Mouse (Mus musculus): ENCODE data around the gene Cep164. TPM values are rescaled to one million over a fixed set of nuclear protein-coding genes. Genes with fewer than 3 reads are reported as not detected.

Gene Cep164
- polyA plus RNA-seq, 1 experiment from 2014 or later = 27.5 TPM

DNA sequence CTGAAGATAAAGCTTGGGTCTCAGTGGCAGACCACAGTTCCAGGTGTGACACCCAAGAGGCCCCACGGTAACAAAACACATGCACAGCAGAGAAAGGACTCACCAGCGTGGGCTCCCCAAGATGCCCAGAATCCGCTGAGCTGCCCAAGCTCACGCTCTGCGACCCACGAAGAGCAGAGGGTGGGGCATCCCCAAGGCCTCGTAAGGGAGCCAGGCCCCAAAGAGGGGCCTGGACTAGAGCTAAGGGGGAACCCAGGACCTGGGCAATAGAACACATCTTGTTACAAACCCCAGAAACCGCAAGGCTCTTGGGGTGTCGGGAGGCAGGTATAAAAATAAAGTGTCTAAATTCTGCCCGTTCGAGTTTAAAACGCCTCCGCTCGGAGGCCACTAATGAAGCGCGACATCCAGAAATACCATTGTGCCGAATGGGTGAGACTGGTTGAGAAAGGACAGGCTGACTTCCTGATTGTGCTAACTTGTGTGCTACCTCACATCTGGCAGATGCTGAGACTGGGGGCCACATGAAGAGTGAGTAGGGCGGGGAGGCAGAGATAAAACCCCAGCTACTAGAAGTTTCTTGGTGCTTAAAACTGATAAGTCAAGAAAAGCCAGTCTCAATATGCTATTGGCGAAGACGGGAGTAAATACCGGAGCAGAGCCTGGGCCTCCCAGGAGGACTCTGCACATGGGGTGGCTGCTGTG is 25.3 kb downstream of the Cep164 start:
- Histone ChIP-seq H3K4me3 (ENCODE audit: low read depth, low read length) (no peak overlapping the region), H3K36me3 (ENCODE audit: control insufficient read depth, insufficient read depth, low read length) (peaks cover 29% of the 10 kb centered on the region), H3K9me3 (ENCODE audit: control insufficient read depth, low read length) (no peaks in the 10 kb centered on the region), H3K4me1 (replicated peaks; ENCODE audit: control insufficient read depth, insufficient read depth, low read length) (0 out of 2 replicates have a peak, but pooled peaks cover 4% of the 10 kb centered on the region), H3K4me2 (ENCODE audit: low read length) (no peak overlapping the region), H3K9ac (ENCODE audit: low read length) (no peak overlapping the region), H3K27ac (ENCODE audit: low read depth) (no peak overlapping the region), H3K27me3 (replicated peaks; ENCODE audit: control insufficient read depth, insufficient read depth, low read length) (no peaks in the 10 kb centered on the region)
- ATAC-seq (replicated peaks; ENCODE audit: low FRiP score, low TSS enrichment, low read depth) = no peak
- WGBS = 91% methylated on average over 21 of the region's 21 CpGs
- DNase-seq (ENCODE audit: low spot score) = no peak

DNA sequence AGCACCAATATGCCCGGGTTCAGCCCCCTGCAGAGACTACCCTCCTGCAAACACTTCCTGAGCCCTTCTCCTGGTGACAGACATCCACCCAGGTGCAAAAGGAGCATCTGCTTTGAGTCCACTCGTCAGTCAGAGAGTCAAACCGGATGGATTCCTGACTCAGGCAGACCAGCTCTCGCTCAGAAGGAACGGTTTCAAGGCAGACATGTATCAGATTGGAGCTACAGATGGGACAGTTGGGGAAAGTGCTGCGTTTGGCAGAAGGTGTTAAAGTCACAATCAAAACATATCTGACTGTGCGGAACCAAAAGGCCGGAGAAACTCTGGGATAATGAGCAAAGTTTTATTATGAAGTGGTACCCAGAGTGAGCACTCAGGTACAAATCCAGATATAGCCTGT is 29.1 kb downstream of the Cep164 start:
- Histone ChIP-seq H3K9ac (ENCODE audit: low read length) (no peak overlapping the region), H3K4me1 (replicated peaks; ENCODE audit: control insufficient read depth, insufficient read depth, low read length) (0 out of 2 replicates have a peak, but pooled peaks cover 4% of the 10 kb centered on the region), H3K4me2 (ENCODE audit: low read length) (no peak overlapping the region), H3K4me3 (ENCODE audit: low read depth, low read length) (no peak overlapping the region), H3K36me3 (ENCODE audit: control insufficient read depth, insufficient read depth, low read length) (peaks cover 7% of the 10 kb centered on the region; the same call in 1 of the 2 replicates), H3K9me3 (ENCODE audit: control insufficient read depth, low read length) (no peaks in the 10 kb centered on the region), H3K27ac (ENCODE audit: low read depth) (no peak overlapping the region), H3K27me3 (replicated peaks; ENCODE audit: control insufficient read depth, insufficient read depth, low read length) (no peaks in the 10 kb centered on the region)
- 76% methylated on average over 8 of the region's 8 CpGs for WGBS
- ATAC-seq (replicated peaks; ENCODE audit: low FRiP score, low TSS enrichment, low read depth) (no peak), DNase-seq (ENCODE audit: low spot score) (no peak)

GRCm38 (mm10) chr9:45798467-45799164 is 29.9 kb downstream of the Cep164 start:
- ATAC-seq (replicated peaks; ENCODE audit: low FRiP score, low TSS enrichment, low read depth) (0 out of 2 replicates have a peak, but pooled peaks have one; percentile 40), DNase-seq (ENCODE audit: low spot score) (peak; percentile 66)
- no peak overlapping the region for H3K4me3 ChIP-seq (ENCODE audit: low read depth, low read length)
- 21% methylated on average over 13 of the region's 13 CpGs for WGBS
- no peak overlapping the region; the same call in 1 of the 2 replicates for H3K4me2 ChIP-seq (ENCODE audit: low read length)
- 0 out of 2 replicates have a peak, but pooled peaks cover 4% of the 10 kb centered on the region for H3K4me1 ChIP-seq (replicated peaks; ENCODE audit: control insufficient read depth, insufficient read depth, low read length)
- no peaks in the 10 kb centered on the region for H3K27me3 ChIP-seq (replicated peaks; ENCODE audit: control insufficient read depth, insufficient read depth, low read length)
- H3K9me3 ChIP-seq (ENCODE audit: control insufficient read depth, low read length) = no peaks in the 10 kb centered on the region
- no peak overlapping the region for H3K9ac ChIP-seq (ENCODE audit: low read length)
- no peak overlapping the region for H3K27ac ChIP-seq (ENCODE audit: low read depth)
- peaks cover 12% of the 10 kb centered on the region; the same call in 1 of the 2 replicates for H3K36me3 ChIP-seq (ENCODE audit: control insufficient read depth, insufficient read depth, low read length)

- H3K4me3 ChIP-seq (ENCODE audit: low read depth, low read length) = no peak overlapping the region
- no peak overlapping the region for H3K9ac ChIP-seq (ENCODE audit: low read length)
- no peaks in the 10 kb centered on the region for H3K9me3 ChIP-seq (ENCODE audit: control insufficient read depth, low read length)
- WGBS = 85% methylated on average over 3 of the region's 3 CpGs
- 0 out of 2 replicates have a peak, but pooled peaks cover 4% of the 10 kb centered on the region for H3K4me1 ChIP-seq (replicated peaks; ENCODE audit: control insufficient read depth, insufficient read depth, low read length)
- H3K27me3 ChIP-seq (replicated peaks; ENCODE audit: control insufficient read depth, insufficient read depth, low read length) = no peaks in the 10 kb centered on the region
- no peak overlapping the region for H3K4me2 ChIP-seq (ENCODE audit: low read length)
- peaks cover 20% of the 10 kb centered on the region for H3K36me3 ChIP-seq (ENCODE audit: control insufficient read depth, insufficient read depth, low read length)
- ATAC-seq (replicated peaks; ENCODE audit: low FRiP score, low TSS enrichment, low read depth) (no peak), DNase-seq (ENCODE audit: low spot score) (no peak)
- H3K27ac ChIP-seq (ENCODE audit: low read depth) = no peak overlapping the region
Measured at GRCm38 (mm10) chr9:45797271-45797670, 31.2 kb downstream of the Cep164 start.

DNA sequence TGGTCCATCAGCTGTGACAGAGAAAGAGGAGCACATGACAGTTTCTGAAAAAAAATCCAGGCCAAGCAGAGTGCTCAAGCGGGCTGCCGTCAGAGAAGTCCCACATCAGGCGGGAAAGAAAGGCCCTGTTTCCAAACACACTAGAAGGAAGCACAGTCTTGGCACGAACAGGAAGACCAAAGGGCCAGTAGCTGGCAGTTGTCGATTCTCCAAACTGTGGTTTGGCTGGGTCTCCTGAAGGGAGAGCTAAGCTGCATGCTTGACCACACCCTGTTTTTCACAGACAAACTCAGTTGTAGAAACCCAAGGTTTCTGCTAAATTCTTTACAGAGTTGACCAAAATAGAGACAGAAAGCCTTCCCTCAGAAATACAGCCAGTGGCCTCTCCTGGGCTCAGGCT is 32.8 kb downstream of the Cep164 start:
- Histone ChIP-seq H3K4me2 (ENCODE audit: low read length) (no peak overlapping the region), H3K4me1 (replicated peaks; ENCODE audit: control insufficient read depth, insufficient read depth, low read length) (0 out of 2 replicates have a peak, but pooled peaks cover 4% of the 10 kb centered on the region), H3K9ac (ENCODE audit: low read length) (no peak overlapping the region), H3K9me3 (ENCODE audit: control insufficient read depth, low read length) (no peaks in the 10 kb centered on the region), H3K27me3 (replicated peaks; ENCODE audit: control insufficient read depth, insufficient read depth, low read length) (no peaks in the 10 kb centered on the region), H3K27ac (ENCODE audit: low read depth) (no peak overlapping the region), H3K4me3 (ENCODE audit: low read depth, low read length) (no peak overlapping the region), H3K36me3 (ENCODE audit: control insufficient read depth, insufficient read depth, low read length) (peaks cover 18% of the 10 kb centered on the region)
- no peak for DNase-seq (ENCODE audit: low spot score)
- ATAC-seq (replicated peaks; ENCODE audit: low FRiP score, low TSS enrichment, low read depth) = no peak
- 83% methylated on average over 5 of the region's 5 CpGs for WGBS

DNA sequence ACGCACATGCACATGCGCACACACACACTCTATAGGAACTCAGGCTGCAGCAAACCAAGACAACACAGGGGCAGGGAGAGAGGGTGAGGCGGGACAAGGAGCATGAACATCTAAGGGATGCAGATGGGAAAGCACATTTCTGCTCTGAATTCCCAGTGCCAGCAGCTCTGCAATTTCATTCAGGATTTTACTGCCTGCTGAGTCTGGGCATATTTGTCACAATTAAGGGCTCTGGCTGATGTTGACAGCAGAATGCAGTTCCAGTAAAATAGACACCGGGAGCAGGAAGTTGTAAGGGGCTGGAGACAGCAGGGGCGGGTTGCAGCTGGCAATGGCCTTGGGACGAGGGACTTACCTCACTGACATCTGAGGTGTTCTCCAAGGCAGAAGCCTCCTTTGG is 34.8 kb downstream of the Cep164 start:
- WGBS = 84% methylated on average over 6 of the region's 6 CpGs
- ATAC-seq (replicated peaks; ENCODE audit: low FRiP score, low TSS enrichment, low read depth) (no peak), DNase-seq (ENCODE audit: low spot score) (no peak)
- Histone ChIP-seq H3K36me3 (ENCODE audit: control insufficient read depth, insufficient read depth, low read length) (peaks cover 18% of the 10 kb centered on the region), H3K4me2 (ENCODE audit: low read length) (no peak overlapping the region), H3K4me3 (ENCODE audit: low read depth, low read length) (no peak overlapping the region), H3K4me1 (replicated peaks; ENCODE audit: control insufficient read depth, insufficient read depth, low read length) (0 out of 2 replicates have a peak, but pooled peaks cover under 1% of the 10 kb centered on the region), H3K9ac (ENCODE audit: low read length) (no peak overlapping the region), H3K27ac (ENCODE audit: low read depth) (no peak overlapping the region), H3K9me3 (ENCODE audit: control insufficient read depth, low read length) (no peaks in the 10 kb centered on the region), H3K27me3 (replicated peaks; ENCODE audit: control insufficient read depth, insufficient read depth, low read length) (no peaks in the 10 kb centered on the region)

GRCm38 (mm10) chr9:45792235-45792634 is 36.3 kb downstream of the Cep164 start:
- no peaks in the 10 kb centered on the region for H3K27me3 ChIP-seq (replicated peaks; ENCODE audit: control insufficient read depth, insufficient read depth, low read length)
- H3K27ac ChIP-seq (ENCODE audit: low read depth) = no peak overlapping the region
- DNase-seq (ENCODE audit: low spot score) = no peak
- H3K4me1 ChIP-seq (replicated peaks; ENCODE audit: control insufficient read depth, insufficient read depth, low read length) = 0 out of 2 replicates have a peak, but pooled peaks cover 6% of the 10 kb centered on the region
- ATAC-seq (replicated peaks; ENCODE audit: low FRiP score, low TSS enrichment, low read depth) = no peak
- no peak overlapping the region for H3K4me3 ChIP-seq (ENCODE audit: low read depth, low read length)
- peaks cover 18% of the 10 kb centered on the region for H3K36me3 ChIP-seq (ENCODE audit: control insufficient read depth, insufficient read depth, low read length)
- no peak overlapping the region for H3K4me2 ChIP-seq (ENCODE audit: low read length)
- H3K9me3 ChIP-seq (ENCODE audit: control insufficient read depth, low read length) = no peaks in the 10 kb centered on the region
- no peak overlapping the region for H3K9ac ChIP-seq (ENCODE audit: low read length)
- 96% methylated on average over 1 of the region's 1 CpGs for WGBS

DNA sequence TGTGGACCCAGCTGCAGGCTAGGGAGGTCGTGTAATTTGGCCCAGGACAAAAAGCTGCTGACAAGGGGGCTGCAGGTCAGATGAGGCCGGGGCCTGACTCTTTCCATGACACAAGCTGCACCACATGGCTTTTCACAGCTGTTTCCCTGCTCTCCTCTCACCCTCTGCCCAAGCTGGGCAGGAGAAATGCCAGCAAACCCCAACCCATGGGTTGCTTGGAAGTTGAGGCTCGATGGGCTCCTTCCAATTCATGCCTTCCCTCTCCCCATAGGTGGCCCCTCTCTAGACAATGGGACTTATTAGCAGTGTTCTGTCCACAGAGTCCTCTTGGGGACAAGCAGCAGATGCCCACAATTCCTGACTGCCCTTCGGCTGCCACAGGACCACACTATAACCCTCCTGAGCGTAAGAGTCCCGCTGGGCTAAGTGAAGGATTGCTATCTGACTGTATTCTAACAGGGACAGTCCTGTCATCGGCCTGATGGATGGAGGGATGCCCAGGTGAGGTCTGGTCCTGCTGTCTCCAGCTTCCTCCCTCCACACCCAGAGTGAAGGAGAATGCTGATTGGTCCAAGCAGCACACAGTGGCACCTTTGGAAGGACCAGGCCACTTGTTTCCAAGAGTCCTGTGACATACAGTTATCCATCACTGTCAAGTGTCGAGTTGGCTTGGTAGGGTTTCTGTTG is 36.9 kb downstream of the Cep164 start:
- Histone ChIP-seq H3K36me3 (ENCODE audit: control insufficient read depth, insufficient read depth, low read length) (peaks cover 18% of the 10 kb centered on the region), H3K27me3 (replicated peaks; ENCODE audit: control insufficient read depth, insufficient read depth, low read length) (no peaks in the 10 kb centered on the region)

More for the DNA sequence above, 36.9 kb downstream of the Cep164 start:
- 0 out of 2 replicates have a peak, but pooled peaks cover 8% of the 10 kb centered on the region for H3K4me1 ChIP-seq (replicated peaks; ENCODE audit: control insufficient read depth, insufficient read depth, low read length)
- ATAC-seq (replicated peaks; ENCODE audit: low FRiP score, low TSS enrichment, low read depth) = no peak
- 80% methylated on average over 8 of the region's 8 CpGs for WGBS
- H3K27ac ChIP-seq (ENCODE audit: low read depth) = no peak overlapping the region
- H3K4me2 ChIP-seq (ENCODE audit: low read length) = no peak overlapping the region
- no peak overlapping the region for H3K4me3 ChIP-seq (ENCODE audit: low read depth, low read length)
- no peaks in the 10 kb centered on the region for H3K9me3 ChIP-seq (ENCODE audit: control insufficient read depth, low read length)
- no peak overlapping the region for H3K9ac ChIP-seq (ENCODE audit: low read length)
- DNase-seq (ENCODE audit: low spot score) = no peak
